In the genomic region with DNA sequence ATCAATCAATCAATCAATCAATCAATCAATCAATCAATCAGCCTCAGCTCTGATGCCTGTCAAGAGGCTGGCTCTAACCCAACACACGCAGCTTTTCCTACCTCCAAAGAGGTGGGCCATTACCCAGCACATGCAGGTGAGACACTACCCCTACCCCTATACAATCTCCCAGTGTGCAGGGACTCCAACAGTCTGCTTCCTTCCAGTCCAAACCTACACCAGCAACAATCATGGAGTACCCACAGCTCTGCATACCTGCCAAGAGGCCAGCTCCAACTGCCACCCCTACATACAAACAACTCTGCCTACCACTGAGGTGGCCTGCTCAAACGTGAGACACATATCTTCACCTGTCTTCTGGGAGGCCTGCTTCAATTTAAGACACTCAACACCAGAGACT, we compare ENCODE assay signal across 8 mouse cellular contexts.
DNase-seq lines count a peak whose midpoint lies in the region; ATAC-seq lines count a peak whose summit lies in the region.
"Not testable (repeated sequence)": the region's sequence is repeated elsewhere in the genome, so short reads cannot be mapped to it uniquely, and the experiment has no call there.

No protein-coding gene starts in this region.

- H3K27me3 ChIP-seq in heart, embryonic 11.5 days (ENCODE audit: control insufficient read depth, insufficient read depth, low read length); hindbrain, embryonic 13.5 days; kidney, embryonic 14.5 days (ENCODE audit: control insufficient read depth, insufficient read depth, low read length); liver, embryonic 11.5 days (replicated peaks; ENCODE audit: control insufficient read depth, insufficient read depth, low read length); midbrain, embryonic 11.5 days (ENCODE audit: control insufficient read depth, insufficient read depth, low read length); neural tube, embryonic 12.5 days (replicated peaks): not testable (repeated sequence)

- not testable (repeated sequence) for H3K9me3 ChIP-seq in heart, embryonic 11.5 days (replicated peaks; ENCODE audit: control insufficient read depth, low read length); hindbrain, embryonic 13.5 days; kidney, embryonic 14.5 days (ENCODE audit: control insufficient read depth, low read length); liver, embryonic 11.5 days (ENCODE audit: control insufficient read depth, low read length); midbrain, embryonic 11.5 days (ENCODE audit: control insufficient read depth, low read length); neural tube, embryonic 12.5 days

- H3K4me2 ChIP-seq in heart, embryonic 11.5 days; hindbrain, embryonic 13.5 days; kidney, embryonic 14.5 days (replicated peaks; ENCODE audit: low read depth, low read length); liver, embryonic 11.5 days; midbrain, embryonic 11.5 days; neural tube, embryonic 12.5 days (replicated peaks): not testable (repeated sequence)

- 57% methylated on average over 2 of the region's 2 CpGs for WGBS in heart, embryonic 11.5 days (ENCODE audit: insufficient replicate concordance)
- 87% methylated on average over 2 of the region's 2 CpGs for WGBS in hindbrain, embryonic 13.5 days
- WGBS in kidney, embryonic 14.5 days: 70% methylated on average over 2 of the region's 2 CpGs
- 66% methylated on average over 2 of the region's 2 CpGs for WGBS in liver, embryonic 11.5 days
- WGBS in midbrain, embryonic 11.5 days: 69% methylated on average over 2 of the region's 2 CpGs
- 70% methylated on average over 2 of the region's 2 CpGs for WGBS in neural tube, embryonic 12.5 days

- not testable (repeated sequence) for DNase-seq in liver, embryonic 11.5 days (ENCODE audit: low spot score)
- DNase-seq in midbrain, embryonic 11.5 days (ENCODE audit: low spot score, missing footprints): peak; percentile 17
- DNase-seq in thymus, postnatal 0 days (ENCODE audit: low spot score): peak; percentile 1

- 0 out of 2 replicates have a peak, but pooled peaks have one; percentile 41 for ATAC-seq in erythroid progenitor cell, adult 5-6 weeks (replicated peaks; ENCODE audit: low FRiP score, poor library complexity, severe bottlenecking)
- peak; percentile 56 for ATAC-seq in heart, embryonic 11.5 days (replicated peaks; ENCODE audit: insufficient number of reproducible peaks, low FRiP score, low TSS enrichment)
- ATAC-seq in hindbrain, embryonic 13.5 days (ENCODE audit: low FRiP score): peak; percentile 54; the same call in 1 of the 2 replicates
- peak; percentile 75 for ATAC-seq in kidney, embryonic 14.5 days (ENCODE audit: low FRiP score, low TSS enrichment)
- ATAC-seq in liver, embryonic 11.5 days (replicated peaks; ENCODE audit: low FRiP score): peak; percentile 55; the same call in 1 of the 2 replicates
- ATAC-seq in midbrain, embryonic 11.5 days (ENCODE audit: low FRiP score): peak; percentile 70
- ATAC-seq in neural tube, embryonic 12.5 days (ENCODE audit: low FRiP score, low read depth): peak; percentile 71; the same call in 1 of the 2 replicates

- not testable (repeated sequence) for H3K27ac ChIP-seq in heart, embryonic 11.5 days (ENCODE audit: low read depth, low read length); hindbrain, embryonic 13.5 days; kidney, embryonic 14.5 days (ENCODE audit: low read depth, low read length); liver, embryonic 11.5 days (ENCODE audit: low read depth, low read length); midbrain, embryonic 11.5 days (ENCODE audit: low read depth, low read length); neural tube, embryonic 12.5 days

- H3K36me3 ChIP-seq in heart, embryonic 11.5 days (ENCODE audit: control insufficient read depth, insufficient read depth, low read length); hindbrain, embryonic 13.5 days; kidney, embryonic 14.5 days (ENCODE audit: control insufficient read depth, insufficient read depth, low read length); liver, embryonic 11.5 days (ENCODE audit: control insufficient read depth, insufficient read depth, low read length); midbrain, embryonic 11.5 days (ENCODE audit: control insufficient read depth, insufficient read depth, low read length); neural tube, embryonic 12.5 days: not testable (repeated sequence)

- H3K4me3 ChIP-seq in heart, embryonic 11.5 days (ENCODE audit: low read depth, low read length); hindbrain, embryonic 13.5 days; kidney, embryonic 14.5 days (ENCODE audit: low read length); liver, embryonic 11.5 days (ENCODE audit: low read depth, low read length); midbrain, embryonic 11.5 days (ENCODE audit: low read depth, low read length); neural tube, embryonic 12.5 days: not testable (repeated sequence)

- not testable (repeated sequence) for H3K4me1 ChIP-seq in heart, embryonic 11.5 days (ENCODE audit: control insufficient read depth, insufficient read depth, low read length); hindbrain, embryonic 13.5 days (replicated peaks); kidney, embryonic 14.5 days (ENCODE audit: control insufficient read depth, insufficient read depth, low read length); liver, embryonic 11.5 days (replicated peaks; ENCODE audit: control insufficient read depth, insufficient read depth, low read length); midbrain, embryonic 11.5 days (ENCODE audit: control insufficient read depth, insufficient read depth, low read length); neural tube, embryonic 12.5 days

- H3K9ac ChIP-seq in heart, embryonic 11.5 days (ENCODE audit: low read depth, low read length); hindbrain, embryonic 13.5 days; kidney, embryonic 14.5 days (ENCODE audit: low read depth, low read length); liver, embryonic 11.5 days (ENCODE audit: low read depth, low read length); midbrain, embryonic 11.5 days (ENCODE audit: low read length); neural tube, embryonic 12.5 days: not testable (repeated sequence)
